Mouse (Mus musculus) mature B cell (primary cell): ENCODE data around the gene Nat8f2.
"Not testable (repeated sequence)": the region's sequence is repeated elsewhere in the genome, so short reads cannot be mapped to it uniquely, and the experiment has no call there.

Source experiments
- in situ Hi-C: fragments of 300-500 bp; cut with MboI; formaldehyde crosslinking; loops from 2 replicates; pipeline ENCODE4 v1.14.3; 2019

The Nat8f2 gene

GRCm38 (mm10) chr6:85863840-85864239 is 5.1 kb downstream of the Nat8f2 start:
- in situ Hi-C loops = no loop called here

DNA sequence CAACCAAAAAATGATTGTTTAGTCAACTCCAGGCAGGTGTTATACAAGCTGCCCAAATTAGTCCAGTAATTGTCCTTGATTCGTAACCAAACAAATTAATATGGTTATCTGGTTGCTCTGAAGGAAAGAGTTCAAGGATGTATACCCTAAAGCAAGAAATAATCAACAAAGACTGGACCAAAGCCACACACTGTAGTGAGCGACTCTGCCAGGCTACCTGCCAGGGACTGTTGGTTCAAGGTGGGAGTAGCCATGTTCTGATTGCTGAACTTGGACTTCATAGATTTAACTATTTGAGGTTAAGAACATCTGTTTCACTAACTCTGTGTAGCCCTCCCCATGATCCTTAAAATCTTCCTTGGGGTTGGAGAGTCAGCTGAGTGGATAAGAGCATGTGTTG is 5.8 kb downstream of the Nat8f2 start:
- in situ Hi-C loops = no loop called here

- in situ Hi-C loops = no loop called here
Measured at GRCm38 (mm10) chr6:85862565-85862964, 6.4 kb downstream of the Nat8f2 start.

DNA sequence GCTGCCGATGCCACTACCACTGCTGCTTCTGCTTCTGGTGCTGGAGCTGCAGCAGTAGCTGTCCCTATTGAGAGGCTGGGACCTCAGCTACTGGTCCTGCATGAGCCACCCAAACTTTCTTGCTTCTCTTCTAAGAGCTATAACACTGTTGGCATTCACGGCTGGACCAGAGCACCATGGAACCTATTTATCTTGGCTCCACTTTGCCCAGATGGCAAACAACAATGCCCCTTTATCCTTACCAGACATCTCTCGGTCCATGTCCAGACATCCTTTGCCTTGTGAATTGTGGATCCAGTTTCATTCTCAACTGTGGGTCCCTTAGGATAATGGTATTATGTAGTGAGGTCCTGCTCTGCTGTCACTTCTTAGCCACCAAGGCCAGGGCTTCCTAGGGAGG is 7.7 kb downstream of the Nat8f2 start:
- in situ Hi-C loops = no loop called here

DNA sequence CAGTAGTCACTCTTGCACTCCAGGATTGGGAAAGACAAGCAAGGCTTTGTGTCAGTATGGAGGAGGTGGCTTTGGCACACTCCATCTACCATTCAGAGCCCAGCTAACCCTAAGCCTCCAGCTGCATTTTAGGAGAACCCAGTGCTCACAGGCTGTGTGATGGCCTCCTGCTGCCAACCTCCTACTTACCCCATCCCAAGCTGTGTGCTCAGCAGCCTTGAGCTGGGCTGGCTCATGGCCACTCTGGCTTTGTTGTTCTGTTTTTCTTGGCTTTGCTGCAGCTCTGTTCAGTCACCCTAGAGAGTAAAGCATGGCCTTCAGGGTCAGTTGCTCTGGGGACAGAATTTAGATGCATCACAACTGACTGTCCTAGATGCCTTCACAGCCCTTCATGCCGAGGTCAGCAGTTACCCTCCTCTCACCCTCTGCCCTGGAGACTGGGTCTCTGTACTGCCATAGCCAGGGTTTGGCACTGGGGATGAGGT is 12.7 kb downstream of the Nat8f2 start:
- in situ Hi-C loops = no loop called here

DNA sequence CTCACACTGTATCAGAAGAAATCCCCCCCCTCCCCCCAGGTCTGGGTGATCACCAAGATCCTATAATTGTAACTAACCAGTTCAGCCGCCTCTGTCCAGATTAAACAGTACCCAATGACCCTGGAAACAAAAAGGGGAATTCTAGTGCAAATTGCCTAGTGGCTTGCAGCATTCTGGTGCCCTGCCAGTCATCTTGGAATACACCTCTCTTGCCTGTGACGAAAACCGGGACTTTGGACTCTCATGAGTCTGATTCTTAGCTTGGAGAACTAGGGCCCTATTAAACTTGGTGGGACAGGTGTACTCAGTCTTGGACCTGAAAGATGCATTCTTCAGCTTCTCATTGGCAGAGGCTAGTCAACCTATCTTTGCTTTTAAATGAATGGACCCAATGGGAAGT is 15.5 kb downstream of the Nat8f2 start:
- in situ Hi-C loops = no loop called here

DNA sequence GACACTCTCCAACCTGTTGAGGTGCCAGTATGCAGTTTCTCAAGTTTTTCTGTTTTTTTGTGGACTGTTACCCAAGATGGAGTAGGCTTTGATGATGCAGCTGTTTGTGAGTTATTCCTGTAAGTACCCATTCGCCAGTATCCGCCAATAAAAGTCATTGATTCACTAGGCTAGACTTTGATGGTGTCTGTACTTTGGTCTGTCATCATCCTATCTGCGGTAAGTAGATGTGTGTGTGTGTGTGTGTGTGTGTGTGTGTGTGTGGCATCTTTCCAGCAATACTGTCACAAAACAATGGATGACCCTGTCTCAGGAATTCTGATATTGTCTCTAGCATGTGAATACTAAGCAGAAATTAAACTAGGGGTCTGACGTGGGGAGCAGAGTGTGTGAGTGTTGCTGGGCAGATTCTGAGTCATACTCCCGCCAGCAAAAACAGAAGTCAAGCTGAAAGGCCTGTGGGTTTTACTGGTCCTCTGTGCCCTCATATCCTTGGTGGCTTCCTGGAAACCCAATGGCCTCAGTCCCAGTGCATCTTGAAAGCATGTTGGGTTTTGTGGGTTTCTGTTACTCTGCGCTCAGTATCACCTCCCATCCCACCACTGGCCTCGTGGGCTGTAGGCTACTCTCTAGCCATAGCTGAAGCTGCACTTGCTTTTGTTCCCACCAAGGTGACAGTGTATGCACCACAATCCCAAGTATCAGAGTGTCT is 17.7 kb downstream of the Nat8f2 start:
- in situ Hi-C loops = no loop called here

DNA sequence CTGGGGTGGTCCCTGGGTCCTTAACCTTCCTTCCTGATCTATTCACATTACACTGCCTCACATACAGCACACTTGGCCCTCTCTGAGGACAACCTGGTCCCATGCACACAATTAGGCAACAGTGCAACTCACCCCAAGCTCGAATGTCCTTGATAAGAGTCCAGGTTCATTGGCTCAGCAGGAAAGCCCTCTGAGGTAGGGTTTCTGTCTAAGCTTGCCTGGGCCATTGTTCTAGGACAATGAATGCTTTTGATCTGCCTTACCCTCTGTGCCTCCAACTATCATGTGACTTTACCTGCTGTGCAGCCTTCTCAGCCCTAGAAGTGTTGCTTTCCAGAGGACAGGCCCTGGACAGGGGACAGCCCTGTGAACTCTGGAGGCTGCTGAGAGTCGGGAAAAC is 19.7 kb downstream of the Nat8f2 start:
- in situ Hi-C loops = no loop called here

DNA sequence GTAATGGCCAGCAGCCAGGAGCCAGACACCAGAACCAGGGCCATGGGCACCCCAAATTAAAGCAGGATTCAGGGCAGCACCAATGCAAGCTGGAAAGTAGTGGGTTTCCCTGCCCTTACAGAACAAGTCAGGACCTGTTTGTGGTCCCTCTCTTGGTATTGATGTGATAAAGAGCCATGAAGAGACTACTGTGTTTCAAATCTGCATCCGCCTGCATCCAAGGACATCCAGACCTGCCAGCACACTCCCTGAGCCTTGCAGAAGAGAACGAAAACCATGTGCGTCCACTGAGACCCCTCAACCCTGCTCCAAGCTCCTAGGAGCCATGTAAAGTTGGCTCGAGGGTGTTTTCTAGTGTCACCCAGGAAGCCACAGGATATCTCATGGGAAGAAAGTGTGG is 20.8 kb downstream of the Nat8f2 start:
- in situ Hi-C loops = no loop called here

- in situ Hi-C loops = no loop called here
Measured at GRCm38 (mm10) chr6:85846921-85847320, 22.0 kb downstream of the Nat8f2 start.

GRCm38 (mm10) chr6:85843677-85844458 is 25.1 kb downstream of the Nat8f2 start:
- in situ Hi-C loops = not testable (repeated sequence)

DNA sequence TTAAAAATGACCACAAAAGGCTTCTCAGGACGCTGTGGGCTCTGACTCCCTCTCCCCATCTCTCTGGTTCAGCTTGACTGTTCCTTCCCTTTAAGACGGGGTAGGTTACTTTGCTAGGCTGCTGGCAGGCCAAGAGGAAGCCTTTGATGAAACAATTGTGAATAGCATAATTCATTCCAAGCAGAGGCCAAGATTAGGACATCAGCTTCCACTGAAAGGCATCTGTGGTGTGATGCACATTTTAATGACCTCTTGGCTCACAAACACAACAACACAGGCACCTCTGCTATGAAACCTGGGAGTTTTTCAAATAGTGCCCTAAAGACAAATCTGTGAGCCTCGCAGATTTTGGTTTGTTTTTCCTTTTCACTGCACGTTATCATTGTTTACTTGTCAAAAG is 29.0 kb downstream of the Nat8f2 start:
- in situ Hi-C loops = no loop called here

DNA sequence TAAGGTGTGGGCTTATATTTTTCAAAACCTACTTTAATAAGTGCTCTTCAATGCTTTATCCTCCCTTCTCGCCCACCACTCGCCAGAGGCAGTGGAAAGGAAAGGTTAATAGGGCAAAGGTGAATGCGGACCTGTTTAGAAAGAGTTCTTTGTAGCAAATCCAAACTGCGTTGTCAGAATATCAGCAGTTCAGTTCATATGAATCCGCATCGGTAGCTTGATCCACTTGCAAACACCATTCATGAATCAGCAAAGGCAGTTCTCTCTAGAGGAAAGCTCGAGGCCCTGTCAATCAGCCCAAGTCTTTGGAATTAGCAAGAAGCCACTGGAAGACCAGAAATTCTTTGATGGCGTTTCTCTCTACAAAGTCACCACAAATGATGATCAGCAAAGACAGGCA is 30.3 kb downstream of the Nat8f2 start:
- in situ Hi-C loops = no loop called here

GRCm38 (mm10) chr6:85837307-85837706 is 31.7 kb downstream of the Nat8f2 start:
- in situ Hi-C loops = not testable (repeated sequence)

- in situ Hi-C loops = not testable (repeated sequence)
Measured at GRCm38 (mm10) chr6:85836827-85837226, 32.1 kb downstream of the Nat8f2 start.

- in situ Hi-C loops = not testable (repeated sequence)
Measured at GRCm38 (mm10) chr6:85836098-85836497, 32.9 kb downstream of the Nat8f2 start.

- in situ Hi-C loops = not testable (repeated sequence)
Measured at GRCm38 (mm10) chr6:85835104-85835503, 33.9 kb downstream of the Nat8f2 start.

- in situ Hi-C loops = not testable (repeated sequence)
Measured at GRCm38 (mm10) chr6:85834504-85835100, 34.4 kb downstream of the Nat8f2 start.

DNA sequence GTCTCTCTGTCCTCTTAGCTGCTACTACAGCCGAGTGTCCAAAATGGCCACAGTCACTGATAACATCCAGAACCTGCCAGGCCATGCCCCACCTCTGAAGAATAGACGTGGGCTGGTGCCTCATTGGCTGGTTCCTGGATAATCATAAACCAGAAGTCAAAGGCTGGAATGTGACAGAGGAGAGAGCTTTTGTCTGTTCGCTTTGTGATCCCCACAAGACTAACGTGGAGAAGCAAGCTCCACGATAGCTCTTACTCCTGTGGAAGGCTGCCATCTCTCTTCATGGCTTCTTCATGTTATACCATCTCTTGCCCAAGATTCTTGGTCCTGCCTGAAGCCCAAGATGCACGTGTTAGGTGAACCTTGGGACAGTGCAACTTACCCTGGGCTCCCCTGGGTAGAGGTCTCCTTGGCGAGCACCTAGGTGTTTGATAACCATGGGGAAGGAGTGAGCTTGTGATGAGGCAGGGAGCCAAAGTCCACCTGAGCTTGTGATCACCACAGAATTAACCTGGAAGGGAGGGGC is 37.1 kb downstream of the Nat8f2 start, which contains the start of gene Nat8:
Nat8 (minus strand) TSS at position 287 of the 526 bp plus-strand sequence.
- in situ Hi-C loops = no loop called here

GRCm38 (mm10) chr6:85829462-85829861 is 39.5 kb downstream of the Nat8f2 start:
- in situ Hi-C loops = no loop called here

DNA sequence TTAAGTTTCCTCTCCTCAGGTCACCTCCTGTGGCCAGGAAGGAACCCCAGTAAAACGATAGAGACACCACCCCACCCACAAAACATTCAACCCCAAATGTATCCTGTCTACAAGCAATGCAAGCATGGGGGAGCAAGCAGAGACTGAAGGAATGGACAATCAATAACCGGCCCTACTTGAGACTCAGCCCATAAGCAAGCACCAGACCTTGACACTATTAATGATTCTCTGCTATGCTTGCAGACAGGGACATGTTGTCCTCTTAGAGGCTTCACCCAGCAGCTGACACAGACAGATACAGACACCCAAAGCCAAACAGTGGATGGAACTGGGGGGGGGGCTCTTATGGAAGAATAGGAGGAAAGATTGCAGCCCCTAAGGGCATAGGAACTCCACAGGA is 43.1 kb downstream of the Nat8f2 start:
- in situ Hi-C loops = no loop called here

DNA sequence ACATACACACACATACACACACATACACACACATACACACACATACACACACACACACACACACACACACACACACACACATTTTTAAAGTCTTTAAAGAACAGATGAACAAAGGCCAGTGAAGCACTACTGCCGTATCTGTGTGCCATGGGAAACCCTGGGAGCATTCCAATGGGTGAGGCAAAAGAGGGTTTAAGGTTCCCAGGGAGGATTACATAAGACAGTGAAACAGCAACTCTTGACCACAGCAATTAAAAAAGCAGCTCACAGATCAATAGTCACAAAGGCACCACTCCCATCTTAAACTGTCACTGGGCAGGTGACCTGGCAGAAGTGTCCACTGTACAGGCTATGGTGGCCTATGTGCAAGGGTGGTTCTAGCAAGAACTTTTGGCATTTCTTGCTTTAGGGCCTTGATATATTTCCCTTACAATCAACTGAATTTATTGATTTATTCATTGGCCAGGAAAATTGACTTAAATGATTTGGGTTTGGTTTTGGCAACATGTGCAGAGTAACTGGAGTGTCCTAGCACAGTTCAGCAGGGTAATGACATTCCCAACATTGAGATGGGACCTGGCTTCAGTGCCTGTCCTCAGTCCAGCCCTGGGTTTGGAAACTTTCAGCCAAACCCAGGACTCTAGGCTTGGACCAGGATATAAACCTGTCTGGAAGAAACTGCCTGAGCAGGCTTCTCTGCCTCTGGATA is 45.4 kb downstream of the Nat8f2 start:
- in situ Hi-C loops = no loop called here
